Mouse (Mus musculus) layer of hippocampus, adult 18-20 months (tissue): ENCODE measurements around the gene Nfkbiz. TPM values are rescaled to one million over a fixed set of nuclear protein-coding genes. Genes with fewer than 3 reads are reported as not detected.

Experiments used
- DNase-seq, 2 experiments: peaks; one replicate each; pipeline ENCODE4 v3.0.0; 2022; ENCODE audit warnings: low spot score in 2 of 2
- total RNA-seq, 2 experiments: library from RNA; stranded (reverse); gene quantifications; 2 replicates each; pipeline ENCODE4 v1.2.3; 2021

The Nfkbiz gene
- total RNA-seq, 2 experiments from 2014 or later, result 6.0 to 6.5 TPM

DNA sequence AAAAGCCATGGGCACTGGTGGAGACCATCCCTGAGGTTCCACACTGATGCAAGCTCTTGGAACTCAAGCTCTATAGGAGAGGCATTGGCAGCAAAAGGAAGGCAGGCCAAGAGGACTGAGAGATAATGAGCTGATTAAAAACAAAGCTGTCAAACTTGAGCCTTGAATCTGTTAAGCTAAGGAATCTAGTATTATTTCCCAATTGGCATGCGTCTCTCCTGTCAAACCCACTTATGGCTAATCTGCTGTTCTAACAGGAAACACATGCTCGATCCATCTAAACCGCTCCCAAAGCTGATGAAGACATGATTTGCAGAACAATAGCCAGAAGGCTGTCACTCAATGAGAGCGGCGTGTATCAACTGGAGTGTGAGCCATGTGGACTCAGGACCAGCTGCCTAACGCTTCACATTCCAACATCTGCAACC is 31.2 kb downstream of the Nfkbiz start:
- peak in 1 of 2 experiments; percentile 65 for DNase-seq

DNA sequence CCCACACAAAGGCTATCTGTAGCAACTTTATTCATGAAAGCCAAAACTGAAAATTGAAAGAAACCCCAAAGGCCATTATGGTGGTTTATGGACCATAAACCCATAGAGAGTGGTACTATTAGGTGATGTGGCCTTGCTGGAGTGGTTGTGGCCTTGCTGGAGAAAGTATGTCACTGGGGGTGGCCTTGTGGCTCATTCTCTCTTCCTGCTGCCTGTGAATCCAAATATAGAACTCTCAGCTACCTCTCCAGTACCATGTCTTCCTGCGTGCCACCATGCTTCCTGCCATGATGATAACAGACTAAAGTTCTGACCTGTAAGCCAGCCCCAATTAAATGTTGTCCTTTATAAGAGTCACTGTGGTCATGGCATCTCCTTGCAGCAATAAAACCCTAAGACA is 33.9 kb downstream of the Nfkbiz start:
- DNase-seq, result no peak

DNA sequence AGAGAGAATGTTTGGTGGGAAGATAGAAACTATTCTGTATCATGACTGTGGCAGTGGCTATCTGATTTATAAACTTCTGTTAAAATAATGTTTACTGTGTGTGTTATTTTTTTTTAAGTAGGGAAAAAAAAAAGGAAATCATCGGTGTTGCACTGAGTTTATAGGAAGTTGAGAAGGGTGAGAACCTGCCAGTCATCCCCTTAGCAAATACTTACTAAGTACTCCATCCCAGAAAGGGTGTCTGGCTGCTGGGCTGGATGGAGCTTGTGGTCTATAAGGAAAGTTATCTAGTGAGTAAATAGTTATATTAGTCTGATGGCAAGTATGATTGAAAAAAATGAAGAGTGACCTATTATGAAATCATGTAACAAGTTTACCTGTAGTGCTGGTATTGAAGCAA is 37.1 kb downstream of the Nfkbiz start:
- no peak for DNase-seq

DNA sequence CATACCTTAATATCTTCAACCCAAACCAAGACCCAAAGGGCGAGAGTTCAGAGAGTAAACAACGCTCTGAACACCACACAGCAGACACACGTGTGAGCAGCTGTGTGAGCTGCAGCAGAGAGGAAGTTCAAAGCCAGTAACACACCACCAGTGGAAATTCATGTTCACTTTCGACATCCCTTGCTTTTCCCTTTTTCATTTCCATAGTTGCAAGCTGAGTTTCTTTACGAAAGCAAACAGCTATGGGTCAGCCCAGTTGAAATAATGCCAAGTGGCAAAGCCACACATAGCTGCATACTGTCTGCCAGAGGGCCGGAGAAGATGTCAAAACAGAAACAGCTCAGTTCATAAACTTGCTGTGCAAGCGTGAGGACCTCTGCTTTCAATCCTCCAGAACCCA is 39.9 kb downstream of the Nfkbiz start:
- DNase-seq, result no peak

DNA sequence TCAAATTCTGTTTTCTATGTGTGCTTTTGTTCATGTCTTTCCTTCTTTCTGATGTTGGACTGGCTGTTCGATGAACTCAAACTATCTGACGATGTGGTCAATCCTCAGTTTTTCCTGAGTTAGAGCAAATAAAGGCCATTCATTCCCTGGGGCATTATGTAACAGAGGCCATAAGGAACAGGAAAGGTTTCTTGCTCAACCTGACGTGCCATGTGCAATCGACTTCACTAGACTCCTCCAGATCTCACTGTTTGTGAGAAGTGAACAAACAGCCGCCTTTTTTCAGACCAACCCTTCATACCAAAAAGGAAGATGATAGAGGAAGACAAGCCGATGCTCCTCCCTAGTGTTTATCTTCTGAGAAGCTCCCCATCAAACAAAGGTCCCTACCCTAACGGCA is 48.4 kb downstream of the Nfkbiz start:
- DNase-seq, result no peak

DNA sequence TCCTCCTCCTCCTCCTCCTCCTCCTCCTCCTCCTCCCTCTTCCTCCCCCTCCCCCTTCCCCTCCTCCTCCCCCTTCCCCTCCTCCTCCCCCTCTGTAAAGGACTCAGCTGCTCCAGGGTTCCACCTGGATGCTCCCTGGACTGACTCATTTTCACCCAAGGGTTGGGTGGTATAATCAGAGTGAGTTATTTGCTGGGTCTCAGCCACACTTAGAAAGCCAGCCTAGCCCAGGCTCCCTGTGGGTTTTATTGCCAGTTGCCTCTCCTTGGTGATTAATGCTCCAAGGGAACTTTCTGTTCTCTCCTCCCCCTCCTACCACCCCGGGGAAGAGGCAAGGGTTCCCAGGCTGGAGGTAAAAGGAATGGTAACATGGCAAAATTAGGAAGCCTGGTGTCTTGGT is 49.4 kb downstream of the Nfkbiz start:
- DNase-seq, result no peak

DNA sequence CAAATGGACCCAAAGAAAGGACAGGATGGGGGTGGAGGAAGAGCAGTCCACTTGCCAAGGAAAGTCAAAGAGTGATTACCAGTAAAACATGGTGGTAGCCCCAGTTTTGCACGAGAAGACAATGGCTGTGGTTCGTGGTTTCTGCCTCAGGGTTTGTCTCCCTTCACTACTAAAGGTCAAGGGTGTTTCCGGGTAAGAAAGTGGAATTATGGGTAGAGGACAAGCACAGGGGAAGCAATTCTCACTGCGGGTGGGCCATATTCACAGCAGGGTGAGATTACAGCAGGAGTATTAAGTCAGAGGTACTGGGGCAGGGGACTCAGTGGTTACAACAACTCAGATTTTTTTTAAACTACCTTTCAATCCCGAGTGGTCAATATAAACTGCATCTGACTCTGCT is 50.0 kb downstream of the Nfkbiz start:
- DNase-seq, result no peak

DNA sequence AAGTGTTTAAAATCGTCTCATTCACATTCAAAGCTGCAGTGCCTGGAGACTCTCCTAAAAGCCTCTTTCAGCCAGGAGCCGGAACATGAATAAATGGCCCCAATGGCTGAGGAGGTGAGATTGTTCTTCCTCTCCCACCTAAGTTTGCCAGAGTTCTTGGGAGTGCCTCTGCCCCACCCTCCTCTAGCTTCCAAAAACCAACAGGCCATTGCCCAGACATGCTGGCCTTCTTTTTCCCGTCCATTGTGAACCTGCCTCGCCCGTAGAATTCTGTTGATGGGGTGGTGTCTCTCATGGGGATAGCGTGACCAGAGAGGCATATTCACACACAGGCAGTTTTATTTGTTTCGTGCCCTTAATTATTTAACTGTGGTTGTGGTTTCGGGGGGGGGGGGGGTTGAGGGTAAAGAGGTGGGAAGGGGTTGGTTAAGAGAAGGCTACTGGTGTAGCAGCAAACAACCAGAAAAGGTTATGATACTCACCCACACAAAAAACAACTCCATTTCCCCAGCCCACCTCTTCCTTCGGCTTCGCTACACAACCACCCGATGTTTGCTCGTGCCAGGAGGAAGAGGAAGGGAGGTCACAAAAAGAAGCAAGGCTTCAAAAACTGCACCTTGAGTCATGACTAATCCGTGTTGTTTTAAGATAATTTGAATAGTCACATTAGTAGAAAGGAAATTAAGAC is 51.2 kb downstream of the Nfkbiz start:
- DNase-seq, result no peak

DNA sequence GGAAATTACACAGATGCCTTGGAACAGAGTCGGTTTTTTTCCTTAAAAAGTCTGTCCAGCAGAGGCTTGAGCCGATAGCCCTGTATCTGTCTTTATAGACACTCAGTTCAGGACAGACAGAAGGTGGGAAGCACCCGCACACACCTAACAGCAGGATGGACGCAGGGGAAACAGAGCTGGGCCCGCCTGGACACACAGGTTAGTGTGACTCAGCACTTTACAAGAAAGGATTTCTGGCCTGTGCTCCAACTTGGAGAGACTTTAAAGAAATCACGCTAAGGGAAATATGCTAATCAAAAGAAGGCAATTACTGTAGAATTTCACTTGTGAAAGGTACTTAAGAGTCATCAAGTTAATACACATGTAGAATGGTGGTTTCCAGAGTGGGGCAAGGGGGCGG is 54.3 kb downstream of the Nfkbiz start:
- no peak for DNase-seq

DNA sequence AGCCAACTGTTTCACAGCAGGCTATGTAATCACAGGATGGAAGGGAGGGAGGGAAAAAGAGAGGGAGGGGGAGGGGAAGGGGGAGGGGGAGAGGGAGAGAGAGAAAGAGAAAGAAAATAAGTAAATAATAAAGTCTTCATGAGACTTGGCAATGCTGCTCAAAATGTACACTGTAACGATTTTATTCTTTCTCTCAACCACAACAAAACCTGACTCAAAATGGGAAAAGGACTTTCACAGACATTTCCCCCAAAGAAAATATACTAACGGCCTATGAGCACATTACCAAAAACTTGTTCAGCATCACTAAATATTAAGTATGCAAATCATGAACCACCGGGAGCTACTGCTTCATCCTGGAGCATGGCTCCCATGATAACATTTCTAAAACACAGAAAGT is 54.8 kb downstream of the Nfkbiz start:
- no peak for DNase-seq

DNA sequence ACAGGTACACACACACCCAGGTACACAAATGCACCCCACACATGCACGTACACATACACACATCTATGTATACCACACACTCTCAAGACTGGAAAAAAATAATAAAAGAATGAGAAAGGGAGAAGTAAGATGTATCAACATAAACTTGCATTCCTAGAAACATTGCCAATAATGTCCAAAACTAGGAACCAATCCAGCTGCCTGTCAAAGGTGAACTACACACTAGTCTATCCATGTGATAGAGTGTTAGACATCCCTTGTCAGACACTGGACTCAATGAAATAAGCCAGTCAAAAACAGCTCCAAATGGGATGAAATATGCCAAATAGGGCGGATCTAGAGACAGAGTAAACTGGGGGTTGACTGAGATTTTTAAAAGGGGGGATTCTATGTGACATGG is 55.8 kb downstream of the Nfkbiz start:
- no peak for DNase-seq

DNA sequence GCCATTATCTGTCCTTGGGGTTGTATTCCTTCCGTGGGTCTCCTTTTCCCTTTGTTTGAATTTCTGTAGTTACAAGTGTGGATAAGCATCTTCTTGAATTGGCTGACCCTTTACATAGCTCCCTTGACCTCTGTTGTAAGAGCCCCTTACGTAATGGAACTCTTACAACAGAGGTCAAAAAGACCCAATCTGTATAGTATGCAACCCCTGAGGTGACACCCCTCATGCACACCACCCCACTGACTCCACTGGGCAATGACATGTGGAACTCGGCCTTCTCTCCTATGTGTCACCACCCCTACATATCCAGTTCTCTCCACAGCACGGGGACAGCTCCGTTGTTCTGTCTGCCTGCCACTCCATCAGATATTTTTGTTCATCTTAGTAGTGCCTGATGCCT is 56.9 kb downstream of the Nfkbiz start:
- no peak for DNase-seq

DNA sequence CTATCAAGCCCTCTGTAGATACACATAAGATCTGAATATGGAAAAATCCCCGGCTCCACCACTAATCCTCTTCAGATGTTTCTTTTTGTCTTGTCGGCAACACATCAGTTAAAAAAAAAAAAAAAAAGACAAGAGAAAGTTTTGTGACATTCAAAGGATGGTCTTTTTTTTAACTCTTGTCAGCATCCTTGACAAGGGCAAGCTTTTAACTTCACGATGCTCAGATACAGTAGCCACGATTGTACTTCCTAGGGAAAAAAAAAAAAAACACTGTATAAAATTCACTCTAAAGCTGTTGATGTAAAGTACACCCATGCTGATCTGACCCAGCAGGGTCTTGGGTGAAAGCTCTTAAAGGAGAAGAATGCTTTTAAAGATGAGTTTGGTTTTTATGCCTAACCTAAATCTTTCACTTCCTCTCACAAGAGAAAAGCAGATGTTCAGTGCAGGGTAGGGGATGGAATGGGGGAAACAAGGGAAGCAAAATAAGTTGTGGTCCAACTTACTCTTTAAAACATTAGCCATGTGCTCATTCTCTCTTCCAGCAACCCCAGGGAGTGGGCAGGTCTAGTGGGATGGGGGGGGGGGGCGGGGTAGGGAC is 57.6 kb downstream of the Nfkbiz start:
- DNase-seq, result no peak

DNA sequence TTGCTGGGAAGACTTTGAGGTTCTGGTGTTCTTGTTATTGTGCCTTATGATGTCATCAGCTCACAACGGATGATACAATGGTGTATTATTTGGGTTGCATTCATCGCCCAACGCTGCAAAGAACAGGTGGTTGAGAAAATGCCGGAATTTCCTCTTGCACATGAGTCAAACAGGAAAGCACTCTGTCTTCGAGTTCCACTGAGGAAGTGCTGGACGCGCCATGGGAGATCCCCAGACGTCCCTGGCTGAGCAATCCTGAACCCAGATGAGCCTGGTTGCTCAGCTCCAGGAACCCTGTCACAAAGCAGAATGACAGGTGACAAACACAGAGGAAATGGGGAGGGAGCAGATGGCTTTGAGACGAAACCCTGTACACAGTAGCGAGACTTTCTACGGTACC is 62.4 kb downstream of the Nfkbiz start:
- no peak for DNase-seq

DNA sequence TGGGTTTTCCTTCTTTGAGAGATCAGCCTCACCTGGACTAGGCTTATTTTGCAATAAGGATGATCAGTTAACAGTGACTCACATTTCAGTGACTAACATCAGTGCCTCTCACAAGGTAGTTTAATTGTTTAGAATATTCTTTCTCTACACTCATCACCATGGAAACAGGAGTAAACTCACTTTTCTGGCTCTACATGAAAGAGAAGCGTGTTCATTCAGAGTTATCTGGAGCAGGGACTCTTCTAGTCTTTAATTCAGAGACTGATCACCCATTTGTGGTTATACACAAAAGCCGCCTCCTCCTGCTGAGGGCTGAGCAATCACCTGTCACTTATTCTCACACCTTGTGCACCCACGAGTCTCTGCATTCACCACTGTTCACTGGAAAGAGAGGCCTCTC is 68.5 kb downstream of the Nfkbiz start:
- no peak for DNase-seq

Other genes with a start within 250 kb of the Nfkbiz start
- gene Nxpe3, start 56.4 kb upstream of the Nfkbiz start, total RNA-seq, result 10 to 100 TPM; 12.1 to 12.5 TPM
- 10 to 100 TPM; 18.2 to 18.8 TPM for gene Cep97, start 96.0 kb upstream of the Nfkbiz start, total RNA-seq
- 100 to 1,000 TPM; 411 to 431 TPM for gene Rpl24, start 127.4 kb upstream of the Nfkbiz start, total RNA-seq
- gene Zbtb11, start 135.0 kb upstream of the Nfkbiz start, total RNA-seq, result 10 to 100 TPM; 55.7 to 56.6 TPM
- gene Pcnp, start 190.8 kb upstream of the Nfkbiz start, total RNA-seq, result 100 to 1,000 TPM; 158 to 171 TPM
- gene Trmt10c, start 198.9 kb upstream of the Nfkbiz start, total RNA-seq, result 1 to 10 TPM; 9.1 to 9.5 TPM
- gene Senp7, start 209.4 kb upstream of the Nfkbiz start, total RNA-seq, result 10 to 100 TPM; 45.7 to 47.2 TPM